Mouse (Mus musculus) naive thymus-derived CD4-positive, alpha-beta T cell, adult 2 months (primary cell): Measurements from ENCODE around the gene Scn5a.

Experiments
- DNase-seq: peaks from one replicate; pipeline ENCODE4 v3.0.0-alpha.2; 2011; ENCODE audit warnings: low read depth

Scn5a gene

GRCm38 (mm10) chr9:119504981-119505658, 73.7 kb downstream of the Scn5a start:
- no peak for DNase-seq

DNA sequence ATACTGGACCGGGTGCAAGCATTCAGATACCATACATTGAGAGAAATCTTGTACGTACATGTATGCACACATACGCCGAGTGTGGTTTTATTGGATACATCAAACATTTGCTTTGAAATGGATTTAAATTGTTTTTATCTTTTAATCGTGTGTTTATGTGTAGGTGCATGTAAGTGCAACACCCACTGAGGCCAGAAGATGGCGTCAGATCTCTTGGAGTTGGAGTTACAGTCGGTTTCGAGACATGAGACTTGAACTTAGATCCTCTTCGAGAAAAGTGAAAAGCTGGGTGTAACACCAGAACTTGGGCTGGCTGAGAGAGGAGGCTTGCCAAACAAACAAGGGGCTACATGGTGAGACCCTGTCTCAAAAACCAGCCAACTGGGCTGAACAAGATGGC, 75.2 kb downstream of the Scn5a start:
- DNase-seq, result no peak

DNA sequence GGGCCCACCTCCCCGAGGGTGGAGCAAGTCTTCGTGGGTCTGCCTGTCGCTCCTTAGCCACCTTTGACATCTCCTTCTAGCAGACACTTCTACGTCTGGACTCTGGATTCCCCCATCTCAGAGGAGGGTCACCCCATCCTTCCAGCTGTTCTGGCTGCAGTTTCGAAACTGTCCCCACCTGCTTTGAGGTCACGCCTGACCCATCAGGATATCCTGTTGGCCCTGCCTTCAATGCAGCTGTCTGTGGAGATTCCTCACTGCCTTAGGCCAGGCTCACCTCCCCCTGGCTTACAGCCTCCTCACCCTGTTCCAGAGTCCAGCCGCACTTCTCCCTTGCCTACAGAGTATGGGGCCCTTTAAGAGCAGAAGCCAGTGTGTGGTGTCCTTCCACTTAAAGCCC, 79.9 kb downstream of the Scn5a start:
- no peak for DNase-seq

GRCm38 (mm10) chr9:119498247-119498607, 80.6 kb downstream of the Scn5a start:
- DNase-seq, result no peak

DNA sequence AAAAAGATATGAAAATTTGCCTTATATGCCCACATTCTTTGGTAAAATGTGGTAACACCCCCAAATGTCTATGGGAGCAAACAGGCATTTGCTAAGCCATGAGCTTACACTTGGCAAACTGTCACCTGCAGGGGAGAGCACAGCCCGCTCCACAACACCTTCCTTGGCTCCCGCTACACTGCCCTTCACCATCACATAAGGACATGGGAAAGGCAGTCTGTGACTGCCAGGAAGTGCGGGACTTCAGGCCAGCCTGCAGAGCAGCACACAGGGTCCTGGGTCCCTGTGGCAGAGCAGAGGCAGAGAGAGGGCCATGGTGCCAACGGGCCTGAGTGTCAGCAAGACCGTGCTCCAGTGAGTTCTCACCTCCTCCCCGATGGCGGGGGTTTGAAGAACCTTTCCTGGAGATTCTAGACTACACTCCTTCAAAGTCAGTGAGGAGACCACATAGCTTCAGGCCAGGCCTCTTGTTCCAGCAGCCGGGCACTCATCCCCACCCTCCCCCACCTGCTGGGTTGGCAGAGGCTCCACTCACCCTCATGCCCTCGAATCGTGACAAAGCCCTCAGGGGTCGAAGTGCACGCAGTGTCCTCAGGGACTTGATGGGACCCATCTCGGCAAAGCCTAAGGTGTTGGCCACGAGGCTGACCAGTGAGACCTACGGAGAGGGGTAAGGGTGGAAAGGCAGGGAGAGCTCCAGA, 81.1 kb downstream of the Scn5a start:
- no peak for DNase-seq

- DNase-seq, result no peak
These were observed 81.9 kb downstream of the Scn5a start for GRCm38 (mm10) chr9:119496960-119497359.

- no peak for DNase-seq
These were observed 82.5 kb downstream of the Scn5a start for GRCm38 (mm10) chr9:119496354-119496753.

DNA sequence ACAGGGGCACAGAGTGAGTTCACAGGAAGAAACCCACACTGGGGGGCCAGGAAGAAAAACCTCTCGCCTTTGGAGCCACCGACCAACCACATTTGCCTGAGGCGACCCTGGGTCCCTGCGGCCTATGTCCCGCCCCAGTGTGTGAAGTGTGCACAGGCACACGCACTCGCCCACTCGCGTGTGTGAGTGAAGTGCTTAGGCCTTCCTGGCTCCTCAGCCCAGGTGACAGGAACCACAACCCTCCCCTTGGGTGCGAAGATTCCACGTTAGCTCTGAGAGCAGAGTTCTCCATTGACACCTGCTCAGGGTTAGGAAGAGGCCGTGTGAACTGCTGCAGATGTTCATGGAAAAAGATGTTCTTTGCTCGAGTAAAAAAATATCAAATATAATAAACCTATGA, 93.9 kb downstream of the Scn5a start:
- DNase-seq, result no peak

DNA sequence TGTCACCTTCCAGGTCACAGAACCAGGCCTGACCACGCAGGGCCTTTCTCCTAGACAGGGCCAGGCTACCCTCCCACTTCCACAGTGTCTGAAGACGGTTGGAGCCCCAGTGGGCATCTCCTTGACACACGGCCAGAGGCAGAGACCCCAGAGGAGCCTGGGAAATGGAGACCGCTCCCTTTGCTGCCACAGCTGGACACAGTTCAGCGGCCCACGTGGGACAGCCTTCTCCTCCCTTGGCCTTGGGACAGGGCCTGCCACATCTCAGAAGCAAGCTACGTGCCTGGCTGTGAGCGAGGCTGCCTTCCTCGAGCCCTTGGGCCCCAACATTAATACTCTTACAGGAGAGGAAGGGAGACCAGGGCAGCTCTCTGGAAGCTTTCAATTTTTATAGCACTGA, 94.4 kb downstream of the Scn5a start:
- no peak for DNase-seq

GRCm38 (mm10) chr9:119483554-119484353, 95.1 kb downstream of the Scn5a start:
- DNase-seq, result no peak

DNA sequence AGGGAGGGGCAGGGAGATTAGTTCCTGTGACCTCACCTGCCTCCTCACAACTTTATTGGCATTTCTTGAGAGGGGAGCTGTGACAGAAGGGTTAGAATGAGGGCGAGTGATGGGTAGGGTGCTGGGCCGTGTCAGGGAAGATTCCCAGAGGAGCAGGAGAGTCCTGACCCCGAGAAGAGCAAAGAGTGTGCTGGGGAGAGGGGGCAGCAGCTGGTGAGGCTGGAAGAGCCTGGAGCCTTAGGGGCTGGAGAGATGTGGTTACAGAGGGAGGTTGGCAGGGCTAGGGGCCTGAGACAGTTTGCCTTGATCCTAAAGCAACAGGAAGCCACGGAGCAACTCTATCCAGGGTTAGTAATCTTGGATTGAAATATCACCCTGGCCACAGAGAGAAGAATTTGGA, 97.2 kb downstream of the Scn5a start:
- no peak for DNase-seq

GRCm38 (mm10) chr9:119479297-119479696, 99.5 kb downstream of the Scn5a start:
- no peak for DNase-seq

- no peak for DNase-seq
These were observed 100.5 kb downstream of the Scn5a start for GRCm38 (mm10) chr9:119478345-119478744.

- DNase-seq, result no peak
These were observed 101.1 kb downstream of the Scn5a start for GRCm38 (mm10) chr9:119477754-119478153.

- no peak for DNase-seq
These were observed 103.9 kb downstream of the Scn5a start for GRCm38 (mm10) chr9:119474717-119475611.

DNA sequence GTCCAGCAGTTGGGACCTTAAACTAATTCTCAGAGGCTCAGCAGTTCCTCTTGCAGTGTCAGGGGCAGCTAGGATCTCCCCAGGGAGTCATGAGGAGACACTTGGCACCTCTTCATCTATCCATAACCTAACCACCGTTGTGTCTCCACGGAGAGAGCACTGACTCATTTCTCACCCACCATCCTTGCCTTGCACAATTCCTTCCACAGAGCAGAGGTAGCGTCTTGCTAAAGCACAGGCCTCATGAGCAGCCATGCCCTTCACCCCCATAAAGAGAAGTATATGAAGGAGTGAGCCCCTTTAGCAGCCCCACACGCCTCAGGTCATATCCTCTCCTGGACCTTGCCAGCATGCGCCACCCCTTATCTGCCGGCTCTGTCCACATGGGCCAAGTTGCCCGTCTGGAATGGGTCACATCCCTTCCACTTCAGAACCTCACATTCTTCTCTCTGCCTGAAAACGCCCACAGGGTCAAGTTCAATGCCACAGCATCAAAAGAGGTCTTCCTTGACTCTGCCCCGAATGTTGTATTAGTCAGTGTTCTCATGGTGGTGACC, 105.1 kb downstream of the Scn5a start:
- DNase-seq, result no peak

DNA sequence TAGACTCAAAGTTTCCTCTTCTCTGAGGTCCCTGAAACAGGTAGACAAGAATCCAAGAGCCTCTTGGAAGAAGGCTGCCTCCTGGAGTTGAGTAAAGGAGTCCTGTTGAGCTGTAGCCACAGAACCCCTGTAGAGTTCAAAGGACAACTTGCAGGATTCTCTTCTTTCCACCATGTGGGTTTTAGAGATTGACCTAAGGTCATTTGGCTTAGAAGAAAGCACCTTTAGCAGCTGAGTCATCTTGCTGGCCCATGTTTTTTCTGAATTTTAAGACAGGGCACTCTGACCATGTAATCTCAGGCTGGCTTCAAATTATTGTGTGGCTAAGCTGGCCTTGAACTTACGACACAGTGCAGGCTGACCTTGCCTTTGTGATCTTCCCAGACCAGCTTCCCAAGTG, 105.8 kb downstream of the Scn5a start:
- no peak for DNase-seq

DNA sequence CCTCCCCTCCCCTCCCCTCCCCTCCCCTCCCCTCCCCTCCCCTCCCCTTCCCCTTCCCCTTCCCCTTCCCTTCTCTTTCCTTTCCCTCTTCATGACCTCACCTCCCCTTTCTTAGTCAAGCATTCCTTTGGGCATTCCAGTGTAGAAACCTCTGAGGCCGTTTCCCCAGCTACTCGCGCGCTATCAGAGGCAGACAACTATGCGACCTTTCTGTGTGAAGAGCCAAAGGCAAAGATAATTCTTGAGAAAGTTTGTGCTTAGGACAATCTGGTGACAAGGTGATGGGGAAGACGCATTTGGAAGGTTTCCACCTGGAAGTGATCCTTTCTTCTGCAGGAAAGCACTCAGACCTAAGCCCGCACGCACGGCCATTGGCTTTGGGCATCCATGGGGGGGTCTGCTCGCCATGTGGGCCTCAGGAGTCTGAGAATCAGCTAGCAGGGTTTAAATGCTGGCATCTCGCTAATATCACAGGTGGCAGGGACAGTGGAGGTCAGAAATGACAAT, 106.4 kb downstream of the Scn5a start:
- DNase-seq, result no peak

GRCm38 (mm10) chr9:119469691-119470353, 109.0 kb downstream of the Scn5a start:
- no peak for DNase-seq

DNA sequence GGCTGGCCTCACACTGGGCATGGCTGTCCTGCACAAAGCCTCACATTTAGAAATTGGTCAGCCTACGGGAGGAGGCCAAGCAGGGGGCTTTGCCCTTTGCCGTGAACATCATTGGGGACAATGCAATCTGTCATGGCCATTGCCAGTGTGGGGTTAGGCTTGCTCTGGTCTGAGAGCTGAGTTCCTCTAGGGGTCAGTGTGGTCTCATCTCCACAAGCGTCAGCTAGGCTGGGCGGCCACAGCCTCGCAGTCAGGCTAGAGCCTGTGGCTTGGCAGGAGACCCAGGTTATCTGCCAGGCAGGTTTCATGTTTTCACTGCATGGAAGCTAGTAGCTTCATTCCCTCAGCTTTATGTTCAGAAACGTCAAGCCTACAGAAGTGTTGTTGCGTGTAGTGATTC, 113.2 kb downstream of the Scn5a start:
- DNase-seq, result no peak

DNA sequence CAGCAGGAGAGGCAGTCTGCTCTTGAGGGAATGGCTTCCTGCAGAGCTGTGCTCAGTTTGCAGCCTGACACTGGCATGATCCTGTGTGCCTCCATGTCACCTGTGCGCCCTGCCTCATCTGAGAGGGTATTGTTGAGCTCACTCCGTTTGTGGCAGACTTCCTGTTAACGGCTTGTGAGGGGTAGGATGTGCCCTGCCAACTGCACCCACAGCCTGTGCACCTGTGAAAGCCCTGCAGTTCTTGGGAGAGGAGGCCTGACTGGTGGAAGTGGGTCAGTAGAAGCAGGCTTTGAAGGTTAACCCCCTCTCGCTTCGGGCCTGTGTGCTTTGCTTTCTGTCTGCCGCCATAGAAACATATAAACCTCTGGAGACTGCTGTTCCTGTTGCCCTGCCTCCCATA, 113.8 kb downstream of the Scn5a start:
- DNase-seq, result no peak
